Mouse (Mus musculus) G1E-ER4 (cell line): Measurements from ENCODE around the gene Cfap299. TPM values are rescaled to one million over a fixed set of nuclear protein-coding genes. Genes with fewer than 3 reads are reported as not detected.

Experiments used
- GATA1 ChIP-seq: IDR thresholded peaks from one replicate; pipeline ENCODE4 v1.8.0; 2012; ENCODE audit warnings: low read length, inconsistent platforms
- polyA plus RNA-seq: library from polyadenylated mRNA; stranded (reverse); fragments of >175 nt; gene quantifications from 2 replicates; pipeline ENCODE4 v1.2.3, GENCODE M21; 2012

The Cfap299 gene
- polyA plus RNA-seq, 1 experiment, result not detected

DNA sequence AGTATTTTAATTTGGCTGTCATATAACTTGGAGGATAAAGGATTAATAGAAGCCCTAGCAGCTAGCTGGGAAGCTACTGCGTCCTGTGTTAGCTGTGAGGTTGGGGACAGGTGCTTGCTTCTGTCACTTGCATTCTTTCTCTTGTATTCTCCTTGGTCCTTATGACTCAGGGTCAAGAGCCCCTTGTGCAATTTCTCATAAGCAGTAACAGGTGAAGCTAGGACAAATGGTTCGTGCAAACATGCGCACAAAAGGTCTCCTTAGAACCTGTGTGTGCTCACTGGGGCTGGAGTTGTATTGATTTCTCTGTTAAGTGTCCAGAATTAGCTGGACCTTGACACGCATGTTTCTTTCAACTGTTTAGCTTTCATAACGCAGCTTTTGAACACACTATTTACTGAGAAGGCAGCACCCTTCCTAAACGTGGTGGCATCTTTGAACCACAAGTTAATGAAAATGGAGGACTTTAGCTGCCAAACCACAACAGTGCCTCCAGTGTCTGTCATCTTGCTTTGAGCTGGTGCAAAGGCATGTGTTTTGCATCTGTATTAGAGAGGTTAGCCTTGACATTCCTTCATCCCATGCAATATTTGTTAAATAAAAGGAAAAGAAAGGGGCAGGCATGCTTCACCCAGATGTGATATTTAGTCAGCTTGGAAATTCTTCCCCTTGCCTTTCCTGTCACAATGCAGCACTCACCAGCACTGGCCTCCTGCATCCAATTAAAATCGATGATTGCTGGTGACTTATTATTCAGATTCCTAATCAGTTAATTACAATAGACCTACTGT is 223.9 kb downstream of the Cfap299 start:
- TF ChIP-seq GATA1, result no peak

DNA sequence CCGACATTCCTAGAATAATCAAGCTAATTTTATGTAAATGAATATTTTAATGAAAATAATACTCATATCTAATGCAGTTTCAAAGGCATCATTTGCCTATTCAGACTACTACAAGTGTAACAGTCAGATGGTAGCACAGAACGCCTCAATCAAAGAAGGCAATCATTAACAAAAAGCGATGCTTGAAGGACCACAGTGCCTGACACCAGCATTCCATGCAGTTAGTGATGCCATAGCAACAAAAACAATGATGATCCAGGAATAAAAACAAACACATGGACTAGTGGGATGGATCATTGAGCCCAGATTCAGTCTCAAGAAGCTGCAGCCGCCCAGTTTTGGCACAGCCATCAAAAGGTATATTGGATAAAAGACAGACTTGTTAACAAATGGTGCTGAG is 232.2 kb downstream of the Cfap299 start:
- no peak for TF ChIP-seq GATA1

- TF ChIP-seq GATA1, result no peak
Observed at GRCm38 (mm10) chr5:98562806-98563205, 233.7 kb downstream of the Cfap299 start.

GRCm38 (mm10) chr5:98563801-98564200 is 234.7 kb downstream of the Cfap299 start:
- TF ChIP-seq GATA1, result no peak

DNA sequence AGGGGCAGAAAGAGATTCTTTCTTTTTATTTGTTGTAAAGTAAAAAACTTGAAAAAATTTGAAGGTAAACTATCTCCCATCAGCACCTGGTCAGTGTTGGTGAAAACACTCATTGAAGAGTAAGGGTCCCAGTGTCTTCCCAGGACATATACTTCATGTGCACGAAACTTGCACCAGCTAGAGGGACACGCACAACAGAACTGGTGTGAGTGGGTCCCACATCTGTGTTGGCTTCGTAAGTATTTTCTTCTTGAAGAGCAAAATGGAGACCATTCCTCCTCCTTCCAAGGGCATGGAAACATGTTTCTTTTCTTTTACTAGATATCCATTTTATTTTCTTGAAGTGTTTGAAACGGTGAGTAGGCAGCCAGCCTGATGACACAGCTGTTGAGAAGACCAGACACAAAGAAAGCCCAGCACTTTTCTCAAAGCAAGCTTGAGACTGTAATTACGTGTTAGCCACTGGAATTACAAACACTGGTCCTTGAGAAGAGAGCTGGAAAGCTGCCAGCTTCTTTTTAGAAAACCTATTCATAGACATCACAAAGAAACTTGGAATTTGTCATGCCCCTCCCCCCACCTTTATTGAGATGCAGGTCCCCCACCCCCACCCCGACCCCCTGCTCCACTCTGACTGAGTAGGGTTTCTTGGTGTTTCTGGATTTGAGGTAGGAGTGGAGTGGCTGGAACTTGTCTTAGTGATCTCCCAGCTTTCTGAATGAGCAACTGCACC is 237.5 kb downstream of the Cfap299 start:
- TF ChIP-seq GATA1, result no peak

DNA sequence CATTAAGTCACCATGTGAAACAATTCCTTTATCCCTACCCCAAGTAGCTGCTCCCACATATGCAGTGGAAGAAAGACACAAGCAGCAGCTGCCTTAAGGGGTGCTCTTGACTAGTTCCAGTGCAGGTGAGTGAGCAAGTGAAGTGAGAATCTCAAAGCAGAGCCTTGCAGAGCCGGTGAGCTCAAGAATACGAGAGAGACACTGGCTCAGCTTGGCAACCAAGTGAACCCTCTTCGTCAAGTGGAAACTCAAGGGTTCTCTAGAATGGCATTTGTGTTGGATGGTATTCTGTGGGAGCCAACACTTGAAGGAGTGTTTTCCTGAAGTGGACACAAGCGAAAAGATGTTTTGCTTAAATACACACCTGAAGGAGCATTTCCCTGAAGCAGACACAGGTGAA is 239.4 kb downstream of the Cfap299 start:
- TF ChIP-seq GATA1, result no peak

DNA sequence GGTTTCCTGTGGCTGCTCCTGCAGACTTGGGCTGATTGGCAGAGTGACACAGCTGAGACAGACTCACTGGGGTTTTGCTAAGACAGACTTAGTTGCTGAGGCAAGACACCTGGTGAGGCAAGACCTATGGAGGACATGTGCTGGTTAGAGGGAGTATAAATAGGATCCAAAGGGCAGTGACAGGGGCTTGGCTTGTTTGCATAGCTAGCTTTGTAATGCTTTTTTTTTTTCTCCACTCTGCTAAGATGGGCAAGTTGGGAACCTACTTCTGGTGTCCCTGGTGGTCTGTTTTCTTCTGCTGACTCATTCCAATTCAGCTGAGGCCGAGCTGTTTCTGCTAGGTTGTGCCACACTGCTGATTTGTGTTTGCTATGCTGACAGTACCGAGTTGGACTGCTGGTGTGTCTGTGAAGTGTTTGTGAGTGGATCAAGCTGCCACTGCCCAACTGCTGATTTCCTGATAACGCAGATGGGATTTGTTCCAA is 240.0 kb downstream of the Cfap299 start:
- no peak for TF ChIP-seq GATA1

DNA sequence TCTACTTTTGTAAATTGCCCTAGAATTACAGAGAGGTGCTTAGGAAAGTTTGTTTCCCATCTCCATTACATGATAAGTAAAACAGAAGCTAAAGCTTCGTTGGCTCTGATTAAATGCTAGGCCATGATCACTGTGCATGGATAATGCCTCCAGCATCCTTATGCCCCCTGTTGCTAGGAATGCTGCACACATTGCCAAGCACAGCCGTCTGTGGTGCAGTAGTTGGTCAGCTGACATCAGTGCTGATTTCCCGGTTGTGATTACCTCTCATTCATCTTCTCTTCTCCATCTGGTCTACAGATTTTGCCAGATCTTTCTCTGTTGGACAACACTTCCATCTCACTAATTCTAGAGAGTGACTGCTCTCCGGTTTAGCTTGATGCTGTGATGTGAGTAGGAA is 243.3 kb downstream of the Cfap299 start:
- TF ChIP-seq GATA1, result no peak

DNA sequence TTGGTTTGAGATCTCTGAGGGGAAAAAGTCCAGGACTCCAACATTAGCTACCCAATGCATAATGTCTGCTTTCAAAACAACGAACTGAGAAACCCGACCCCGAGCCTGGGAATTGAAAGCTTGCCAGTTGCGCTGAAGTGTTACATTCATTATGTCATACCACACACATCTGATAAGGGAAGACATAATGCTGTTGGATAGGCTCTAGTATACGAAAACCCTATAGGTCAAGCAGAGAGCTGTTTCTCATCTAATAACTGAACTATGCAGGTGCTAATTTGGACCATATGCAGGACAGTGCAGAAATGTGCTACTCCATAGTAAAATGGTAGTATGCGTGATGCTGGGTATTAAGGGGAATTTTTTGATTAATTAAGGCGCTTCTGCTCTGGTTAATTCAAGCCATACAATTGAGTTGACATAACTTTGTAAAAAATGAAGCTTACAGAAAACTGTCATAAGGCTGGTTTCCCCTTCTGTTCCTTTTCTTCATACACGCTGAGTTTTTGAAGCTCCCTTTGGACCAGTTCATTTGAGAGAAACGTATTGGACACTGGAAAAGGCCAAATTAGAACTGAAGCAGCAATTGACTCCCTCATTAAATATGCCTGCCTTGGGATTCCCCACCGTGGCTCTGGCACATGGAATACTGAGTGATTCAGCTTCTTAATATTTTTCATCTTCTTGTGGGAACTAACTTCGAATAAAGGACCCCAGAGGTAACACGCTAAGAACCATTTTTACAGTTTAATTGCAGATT is 245.8 kb downstream of the Cfap299 start:
- no peak for TF ChIP-seq GATA1

GRCm38 (mm10) chr5:98575471-98575834 is 246.3 kb downstream of the Cfap299 start:
- TF ChIP-seq GATA1, result no peak

DNA sequence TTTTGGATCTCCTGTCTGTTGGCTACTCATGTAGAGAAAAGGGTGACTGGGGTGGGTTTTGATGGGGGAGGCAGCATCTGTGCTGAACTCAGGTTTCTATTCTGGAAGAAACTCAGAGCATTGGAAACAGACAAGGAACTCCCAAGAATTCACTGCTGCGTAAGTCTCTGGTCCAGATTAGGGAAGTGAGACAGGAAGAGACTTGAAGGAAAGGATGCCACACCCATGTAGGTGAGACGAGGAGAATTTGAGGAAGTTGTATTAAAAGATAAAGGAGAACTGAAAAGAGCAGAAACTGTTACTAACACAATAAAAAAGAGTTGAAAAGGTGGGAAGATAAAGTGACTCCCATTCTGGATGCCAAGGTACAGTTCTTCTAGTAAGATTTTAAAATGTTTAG is 249.3 kb downstream of the Cfap299 start:
- no peak for TF ChIP-seq GATA1

DNA sequence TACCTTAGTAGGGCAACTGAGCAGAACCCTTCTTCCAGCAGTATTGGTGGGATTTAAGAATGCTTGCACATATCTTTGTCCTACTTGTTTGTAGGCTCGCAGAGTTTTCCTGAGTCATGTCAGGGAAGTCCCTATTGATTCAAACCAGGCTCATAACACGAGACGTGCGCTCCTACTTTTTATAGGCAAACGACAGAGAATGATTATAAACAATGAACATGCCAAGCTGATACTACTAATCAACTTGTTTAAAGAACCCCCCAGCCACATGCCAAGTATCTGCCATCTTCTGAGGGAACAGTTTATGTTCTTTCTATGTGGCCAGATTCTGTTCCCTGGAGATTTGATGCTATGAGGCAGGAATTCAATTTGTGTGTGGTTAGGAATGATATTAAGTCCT is 251.7 kb downstream of the Cfap299 start:
- TF ChIP-seq GATA1, result no peak

- TF ChIP-seq GATA1, result no peak
Observed at GRCm38 (mm10) chr5:98582051-98582450, 252.9 kb downstream of the Cfap299 start.

GRCm38 (mm10) chr5:98585915-98586314 is 256.8 kb downstream of the Cfap299 start:
- no peak for TF ChIP-seq GATA1

- TF ChIP-seq GATA1, result no peak
Observed at GRCm38 (mm10) chr5:98613511-98613910, 284.4 kb downstream of the Cfap299 start.

- TF ChIP-seq GATA1, result no peak
Observed at GRCm38 (mm10) chr5:98616902-98617301, 287.8 kb downstream of the Cfap299 start.
